8 mouse cellular contexts compared by ENCODE assay signal in the genomic region with DNA sequence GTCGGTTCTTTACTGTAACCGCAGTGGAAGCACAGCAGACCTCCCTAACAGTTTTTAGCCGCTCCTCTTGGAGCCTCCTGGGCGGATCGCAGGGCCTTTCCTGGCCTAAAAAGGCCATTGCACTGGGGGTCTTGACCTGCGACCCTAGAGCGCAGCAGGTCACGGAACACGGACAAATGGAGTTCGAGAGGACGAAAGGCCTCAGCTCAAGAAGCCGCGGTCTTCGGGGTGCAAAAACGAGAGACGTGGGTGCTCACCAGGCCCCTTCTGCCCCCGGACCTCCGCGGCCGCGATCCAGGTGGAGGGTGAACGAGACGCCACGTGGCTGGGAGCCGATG. TPM values are rescaled to one million over a fixed set of nuclear protein-coding genes. Genes with fewer than 3 reads are reported as not detected.
DNase-seq lines count a peak whose midpoint lies in the region; ATAC-seq and TF ChIP-seq lines count a peak whose summit lies in the region.

No protein-coding gene starts in this region.

- no peak overlapping the region for H3K27ac ChIP-seq in kidney, adult 2 months (ENCODE audit: insufficient read depth, low read depth, low read length)
- no peak overlapping the region for H3K27ac ChIP-seq in hindbrain, embryonic 16.5 days (ENCODE audit: low read depth, low read length)
- no peak overlapping the region for H3K27ac ChIP-seq in midbrain, embryonic 16.5 days (ENCODE audit: low read length)

- WGBS in kidney, adult 2 months, result 7% methylated on average over 25 of the region's 25 CpGs
- under 1% methylated on average over 25 of the region's 25 CpGs for WGBS in hindbrain, embryonic 16.5 days
- under 1% methylated on average over 25 of the region's 25 CpGs for WGBS in midbrain, embryonic 16.5 days

- no peaks in the 10 kb centered on the region for H3K36me3 ChIP-seq in kidney, adult 2 months (ENCODE audit: control insufficient read depth, insufficient read depth, low read length)
- no peaks in the 10 kb centered on the region for H3K36me3 ChIP-seq in hindbrain, embryonic 16.5 days (ENCODE audit: control insufficient read depth, insufficient read depth, low read length)
- H3K36me3 ChIP-seq in midbrain, embryonic 16.5 days (ENCODE audit: control insufficient read depth, insufficient read depth, low read length), result no peaks in the 10 kb centered on the region

- no peak for TF ChIP-seq POLR2A in kidney, adult 2 months (IDR thresholded peaks at IDR 0.05; ENCODE audit: low read depth, low read length)

- DNase-seq in kidney, adult 2 months, result no peak
- no peak for DNase-seq in kidney, postnatal 4 days
- peak; percentile 37 for DNase-seq in embryo, embryonic 11 days
- no peak for DNase-seq in ovary, postnatal 10 days (ENCODE audit: low spot score)
- DNase-seq in thymus, adult 18-20 months, result no peak
- no peak for DNase-seq in left cerebral cortex, postnatal 36 days (ENCODE audit: low spot score in 2 of 2)

- no peaks in the 10 kb centered on the region for H3K9me3 ChIP-seq in hindbrain, embryonic 16.5 days (ENCODE audit: control insufficient read depth, low read length)
- no peaks in the 10 kb centered on the region for H3K9me3 ChIP-seq in midbrain, embryonic 16.5 days (replicated peaks; ENCODE audit: control insufficient read depth, low read length, poor library complexity, severe bottlenecking)

- no peaks in the 10 kb centered on the region for H3K4me1 ChIP-seq in kidney, adult 2 months (ENCODE audit: control insufficient read depth, insufficient read depth, low read length)
- H3K4me1 ChIP-seq in hindbrain, embryonic 16.5 days (ENCODE audit: control insufficient read depth, insufficient read depth, low read depth, low read length), result peaks cover 25% of the 10 kb centered on the region
- H3K4me1 ChIP-seq in midbrain, embryonic 16.5 days (ENCODE audit: control insufficient read depth, insufficient read depth, low read length), result peaks cover 29% of the 10 kb centered on the region

- peak overlapping the region; percentile 98 for H3K4me2 ChIP-seq in hindbrain, embryonic 16.5 days (ENCODE audit: low read length)
- peak overlapping the region; percentile 96 for H3K4me2 ChIP-seq in midbrain, embryonic 16.5 days (ENCODE audit: low read length)

- peak overlapping the region; percentile 61 for H3K9ac ChIP-seq in hindbrain, embryonic 16.5 days (ENCODE audit: low read depth, low read length)
- H3K9ac ChIP-seq in midbrain, embryonic 16.5 days (ENCODE audit: low read depth, low read length), result peak overlapping the region; percentile 57

- no peak for TF ChIP-seq CTCF in kidney, adult 2 months (conservative IDR thresholded peaks at IDR 0.05; ENCODE audit: insufficient read depth, insufficient read length, low read depth, low read length)

- intact Hi-C loops in left cerebral cortex, postnatal 36 days (cut with DNase I), result loop anchor here (2.0 kb wide), 2 partner anchors 51 to 61 kb away; partner anchors contain the start of gene Cebpg

- ATAC-seq in hindbrain, embryonic 16.5 days, result no peak
- no peak for ATAC-seq in midbrain, embryonic 16.5 days

- H3K27me3 ChIP-seq in kidney, adult 2 months (replicated peaks; ENCODE audit: control insufficient read depth, insufficient read depth, low read length), result no peaks in the 10 kb centered on the region
- H3K27me3 ChIP-seq in hindbrain, embryonic 16.5 days (replicated peaks; ENCODE audit: control insufficient read depth, insufficient read depth, low read length), result peaks cover 26% of the 10 kb centered on the region
- H3K27me3 ChIP-seq in midbrain, embryonic 16.5 days (ENCODE audit: control insufficient read depth, insufficient read depth, low read depth, low read length), result peaks cover 59% of the 10 kb centered on the region

- H3K4me3 ChIP-seq in kidney, adult 2 months (ENCODE audit: insufficient read depth, low read depth, low read length), result peak overlapping the region; percentile 79
- H3K4me3 ChIP-seq in hindbrain, embryonic 16.5 days (ENCODE audit: low read length), result peak overlapping the region; percentile 60
- peak overlapping the region; percentile 56 for H3K4me3 ChIP-seq in midbrain, embryonic 16.5 days (ENCODE audit: low read depth, low read length)

RNA-seq across cellular contexts. Expression of gene Cebpa, which starts 1.4 kb away (rescaled TPM):
- 41.6 and 55.2 TPM in 2 replicates for polyA plus RNA-seq in kidney, adult 2 months (2012; rRNA removed)
- polyA plus RNA-seq in hindbrain, embryonic 16.5 days (2015; fragmentation: Nextera tagmentation; extraction: Ambion mirVana), result 0.75 and 0.86 TPM in 2 replicates
- 0.33 and 0.51 TPM in 2 replicates for polyA plus RNA-seq in midbrain, embryonic 16.5 days (2015; fragmentation: Nextera tagmentation; extraction: Ambion mirVana)
- 10 to 100 TPM in 1 of 2 experiments, 1 to 10 TPM in 1; 9.3 to 11.0 TPM for total RNA-seq in left cerebral cortex, postnatal 36 days (2021)

Comparison
In these comparisons a context has a peak if more than half of its experiments do, and no peak if none do; other contexts are left out.
1. RNA of gene Cebpa, which starts 1.4 kb away (polyA plus RNA-seq): 41.6 to 55.2 TPM in kidney, adult 2 months; 0.75 to 0.86 TPM in hindbrain, embryonic 16.5 days and 0.33 to 0.51 TPM in midbrain, embryonic 16.5 days; every median in the first group is over 10 times any median in the second.
2. Peak in every context shown above with its lines, with median percentiles within 50 percentile points of each other: H3K4me3 ChIP-seq.